Mouse (Mus musculus): ENCODE data around the gene Cntn4. TPM values are rescaled to one million over a fixed set of nuclear protein-coding genes. Genes with fewer than 3 reads are reported as not detected.

The Cntn4 gene
- polyA plus RNA-seq, 1 experiment, result not detected

- WGBS, result 80% methylated on average over 3 of the region's 3 CpGs
- TF ChIP-seq POLR2A (IDR thresholded peaks at IDR 0.05; ENCODE audit: borderline replicate concordance, control insufficient read depth, low read depth, low read length) (no peak), CTCF (IDR thresholded peaks at IDR 0.05; ENCODE audit: control insufficient read depth, insufficient read depth, low read length) (no peak)
- no peak overlapping the region for H3K27ac ChIP-seq (ENCODE audit: control insufficient read depth, insufficient read depth, low read depth, low read length, poor library complexity)
- H3K4me1 ChIP-seq (ENCODE audit: control insufficient read depth, insufficient read depth, low read length), result no peaks in the 10 kb centered on the region
- H3K4me3 ChIP-seq (replicated peaks; ENCODE audit: control insufficient read depth, low read depth, low read length), result no peak overlapping the region
These were observed 821.7 kb downstream of the Cntn4 start for GRCm38 (mm10) chr6:106499166-106499565.

DNA sequence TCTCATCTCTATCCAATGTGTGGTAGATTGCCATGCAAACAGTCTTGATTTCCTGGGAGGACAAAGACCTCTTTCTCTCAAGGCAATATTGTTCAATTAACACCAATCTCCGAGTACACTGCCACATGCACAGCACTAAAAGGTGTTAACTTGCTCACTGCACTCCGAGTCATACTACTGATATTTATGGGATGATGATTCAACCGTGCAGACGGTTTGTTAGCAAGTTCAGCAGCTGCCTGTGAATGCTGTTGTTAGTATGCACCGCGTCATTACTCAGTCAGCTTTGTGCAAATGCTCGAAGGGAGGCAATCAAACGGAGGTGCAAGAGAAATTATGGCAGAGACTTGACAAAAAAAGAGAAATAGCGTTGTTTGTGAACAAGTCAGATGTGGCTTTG, 826.5 kb downstream of the Cntn4 start:
- no peak for TF ChIP-seq POLR2A (IDR thresholded peaks at IDR 0.05; ENCODE audit: borderline replicate concordance, control insufficient read depth, low read depth, low read length)
- TF ChIP-seq CTCF (IDR thresholded peaks at IDR 0.05; ENCODE audit: control insufficient read depth, insufficient read depth, low read length), result no peak
- Histone ChIP-seq H3K4me1 (ENCODE audit: control insufficient read depth, insufficient read depth, low read length) (no peaks in the 10 kb centered on the region), H3K27ac (ENCODE audit: control insufficient read depth, insufficient read depth, low read depth, low read length, poor library complexity) (no peak overlapping the region), H3K4me3 (replicated peaks; ENCODE audit: control insufficient read depth, low read depth, low read length) (no peak overlapping the region)
- WGBS, result 70% methylated on average over 9 of the region's 9 CpGs

GRCm38 (mm10) chr6:106520367-106520766, 842.9 kb downstream of the Cntn4 start:
- Histone ChIP-seq H3K4me3 (replicated peaks; ENCODE audit: control insufficient read depth, low read depth, low read length) (no peak overlapping the region), H3K27ac (ENCODE audit: control insufficient read depth, insufficient read depth, low read depth, low read length, poor library complexity) (no peak overlapping the region), H3K4me1 (ENCODE audit: control insufficient read depth, insufficient read depth, low read length) (no peaks in the 10 kb centered on the region)
- 39% methylated on average over 1 of the region's 1 CpGs for WGBS
- no peak for TF ChIP-seq POLR2A (IDR thresholded peaks at IDR 0.05; ENCODE audit: borderline replicate concordance, control insufficient read depth, low read depth, low read length)
- no peak for TF ChIP-seq CTCF (IDR thresholded peaks at IDR 0.05; ENCODE audit: control insufficient read depth, insufficient read depth, low read length)

DNA sequence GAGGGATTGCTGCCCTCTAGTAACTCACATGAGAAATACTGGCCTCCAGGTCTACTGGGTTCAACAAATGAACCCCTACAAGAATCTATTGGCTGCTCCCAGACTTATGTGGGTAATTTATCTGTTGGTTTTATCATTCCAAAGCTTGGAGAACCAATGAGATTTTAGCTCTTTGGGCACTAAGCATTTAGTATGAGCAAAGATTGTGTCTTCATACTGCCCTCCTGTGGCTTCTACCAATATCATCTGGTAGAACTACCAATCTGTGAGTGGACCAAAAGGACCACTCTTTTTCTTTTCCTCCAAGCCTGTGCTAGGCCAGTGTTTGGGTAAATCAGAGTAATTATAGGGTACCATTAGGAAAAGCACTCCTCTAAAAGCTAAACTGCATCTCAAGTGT, 866.0 kb downstream of the Cntn4 start:
- Histone ChIP-seq H3K27ac (ENCODE audit: control insufficient read depth, insufficient read depth, low read depth, low read length, poor library complexity) (no peak overlapping the region), H3K4me1 (ENCODE audit: control insufficient read depth, insufficient read depth, low read length) (no peaks in the 10 kb centered on the region)
- TF ChIP-seq POLR2A (IDR thresholded peaks at IDR 0.05; ENCODE audit: borderline replicate concordance, control insufficient read depth, low read depth, low read length), result no peak
- no peak for TF ChIP-seq CTCF (IDR thresholded peaks at IDR 0.05; ENCODE audit: control insufficient read depth, insufficient read depth, low read length)

GRCm38 (mm10) chr6:106561649-106562048, 884.2 kb downstream of the Cntn4 start:
- TF ChIP-seq POLR2A (IDR thresholded peaks at IDR 0.05; ENCODE audit: borderline replicate concordance, control insufficient read depth, low read depth, low read length), result no peak
- TF ChIP-seq CTCF (IDR thresholded peaks at IDR 0.05; ENCODE audit: control insufficient read depth, insufficient read depth, low read length), result no peak
- H3K27ac ChIP-seq (ENCODE audit: control insufficient read depth, insufficient read depth, low read depth, low read length, poor library complexity), result no peak overlapping the region
- 78% methylated on average over 6 of the region's 6 CpGs for WGBS
- H3K4me1 ChIP-seq (ENCODE audit: control insufficient read depth, insufficient read depth, low read length), result no peaks in the 10 kb centered on the region
- H3K4me3 ChIP-seq (replicated peaks; ENCODE audit: control insufficient read depth, low read depth, low read length), result no peak overlapping the region

More for the DNA sequence above, 866.0 kb downstream of the Cntn4 start:
- no peak overlapping the region for H3K4me3 ChIP-seq (replicated peaks; ENCODE audit: control insufficient read depth, low read depth, low read length)

DNA sequence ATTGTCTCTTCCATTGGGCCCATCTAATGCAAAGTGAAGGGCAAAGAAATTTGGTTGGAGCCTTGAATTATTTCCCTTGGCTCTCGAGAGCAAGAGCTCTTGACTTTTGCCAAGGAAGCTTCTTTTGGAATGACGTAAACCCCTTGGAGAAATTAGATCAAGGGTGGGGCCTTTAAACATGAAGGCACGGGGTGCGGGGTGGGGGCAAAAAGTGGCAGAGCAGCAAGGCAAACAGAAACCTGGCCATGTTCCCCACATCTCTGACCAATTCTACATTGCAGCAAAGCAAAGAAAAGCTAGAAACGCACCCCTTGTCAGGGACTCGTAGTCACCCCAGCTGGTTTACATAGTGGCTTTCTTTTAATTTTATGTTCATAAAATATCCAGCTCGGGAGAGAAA, 887.9 kb downstream of the Cntn4 start:
- Histone ChIP-seq H3K4me1 (ENCODE audit: control insufficient read depth, insufficient read depth, low read length) (no peaks in the 10 kb centered on the region), H3K27ac (ENCODE audit: control insufficient read depth, insufficient read depth, low read depth, low read length, poor library complexity) (no peak overlapping the region), H3K4me3 (replicated peaks; ENCODE audit: control insufficient read depth, low read depth, low read length) (no peak overlapping the region)
- TF ChIP-seq CTCF (IDR thresholded peaks at IDR 0.05; ENCODE audit: control insufficient read depth, insufficient read depth, low read length), result no peak
- TF ChIP-seq POLR2A (IDR thresholded peaks at IDR 0.05; ENCODE audit: borderline replicate concordance, control insufficient read depth, low read depth, low read length), result no peak
- 68% methylated on average over 7 of the region's 7 CpGs for WGBS

DNA sequence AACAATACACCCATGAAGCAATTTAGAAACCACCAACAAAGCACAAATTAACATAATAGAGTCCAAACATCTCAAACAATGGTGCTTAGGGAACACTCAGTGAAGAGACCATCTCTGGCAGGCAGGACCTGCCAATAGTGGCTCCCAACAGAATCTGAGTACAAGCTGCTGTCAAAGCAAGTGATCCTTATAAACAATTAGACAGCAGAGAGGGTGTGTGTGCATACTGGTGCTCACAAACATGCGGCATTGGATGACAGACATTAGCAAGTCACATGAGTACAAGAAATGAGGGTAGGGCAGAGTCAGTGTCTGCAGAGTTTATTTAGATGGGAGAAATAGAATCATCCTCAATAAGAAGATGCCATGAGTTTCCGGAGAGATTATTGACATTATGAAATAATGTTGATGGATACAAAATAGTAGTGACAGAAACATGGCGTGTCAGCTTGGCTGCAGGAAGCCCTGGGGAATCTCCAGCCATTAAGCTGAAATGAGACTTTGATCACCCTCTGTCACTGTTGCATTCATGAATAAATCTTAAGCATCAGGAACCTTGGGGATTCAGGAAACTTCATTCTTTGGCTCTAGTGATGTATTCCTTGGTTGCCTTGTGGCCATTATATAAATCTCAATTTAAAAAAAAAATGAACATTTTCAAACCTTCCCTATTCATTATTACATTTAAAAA, 888.5 kb downstream of the Cntn4 start:
- H3K4me3 ChIP-seq (replicated peaks; ENCODE audit: control insufficient read depth, low read depth, low read length), result no peak overlapping the region
- WGBS, result 82% methylated on average over 3 of the region's 3 CpGs
- H3K4me1 ChIP-seq (ENCODE audit: control insufficient read depth, insufficient read depth, low read length), result no peaks in the 10 kb centered on the region
- H3K27ac ChIP-seq (ENCODE audit: control insufficient read depth, insufficient read depth, low read depth, low read length, poor library complexity), result no peak overlapping the region
- TF ChIP-seq POLR2A (IDR thresholded peaks at IDR 0.05; ENCODE audit: borderline replicate concordance, control insufficient read depth, low read depth, low read length) (no peak), CTCF (IDR thresholded peaks at IDR 0.05; ENCODE audit: control insufficient read depth, insufficient read depth, low read length) (no peak)

GRCm38 (mm10) chr6:106566929-106567621, 889.6 kb downstream of the Cntn4 start:
- H3K4me1 ChIP-seq (ENCODE audit: control insufficient read depth, insufficient read depth, low read length), result no peaks in the 10 kb centered on the region
- no peak overlapping the region for H3K27ac ChIP-seq (ENCODE audit: control insufficient read depth, insufficient read depth, low read depth, low read length, poor library complexity)
- TF ChIP-seq POLR2A (IDR thresholded peaks at IDR 0.05; ENCODE audit: borderline replicate concordance, control insufficient read depth, low read depth, low read length) (no peak), CTCF (IDR thresholded peaks at IDR 0.05; ENCODE audit: control insufficient read depth, insufficient read depth, low read length) (no peak)
- WGBS, result 79% methylated on average over 11 of the region's 11 CpGs
- H3K4me3 ChIP-seq (replicated peaks; ENCODE audit: control insufficient read depth, low read depth, low read length), result no peak overlapping the region

Data from bone marrow, adult 2 months (tissue).